Mouse (Mus musculus): ENCODE measurements around the gene Psmb3. TPM values are rescaled to one million over a fixed set of nuclear protein-coding genes. Genes with fewer than 3 reads are reported as not detected.

The Psmb3 gene
- total and polyA plus RNA-seq, 3 experiments = 560 to 1,251 (median 863) TPM

GRCm38 (mm10) chr11:97712286-97712685 lies 9.1 kb downstream of the Psmb3 start:
- no peak for DNase-seq (ENCODE audit: extremely low read depth)
- TF ChIP-seq JUN (IDR thresholded peaks at IDR 0.05; ENCODE audit: insufficient read depth, low read depth, low read length) = no peak
- TF ChIP-seq PAX5 (IDR thresholded peaks at IDR 0.05; ENCODE audit: low read length) = no peak
- no peak for TF ChIP-seq MXI1 (IDR thresholded peaks at IDR 0.05; ENCODE audit: low read depth, low read length)
- no peak for TF ChIP-seq UBTF (IDR thresholded peaks at IDR 0.05; ENCODE audit: low read depth, low read length)
- TF ChIP-seq MAZ (IDR thresholded peaks at IDR 0.05; ENCODE audit: low read depth, low read length) = no peak
- TF ChIP-seq BHLHE40 (IDR thresholded peaks at IDR 0.05; ENCODE audit: low read depth, low read length) = no peak
- TF ChIP-seq IRF4 (IDR thresholded peaks at IDR 0.05; ENCODE audit: low read depth, low read length) = no peak
- TF ChIP-seq MAFK (IDR thresholded peaks at IDR 0.05; ENCODE audit: insufficient replicate concordance, low read length) = no peak
- TF ChIP-seq E2F4 (IDR thresholded peaks at IDR 0.05; ENCODE audit: insufficient replicate concordance, low read depth, low read length) = no peak
- TF ChIP-seq MYC (IDR thresholded peaks at IDR 0.05; ENCODE audit: low read depth, low read length) = no peak
- no peak for TF ChIP-seq POLR2A (IDR thresholded peaks at IDR 0.05; ENCODE audit: low read depth, low read length)
- TF ChIP-seq JUND (conservative IDR thresholded peaks at IDR 0.05; ENCODE audit: low read depth, low read length) = no peak
- no peak for TF ChIP-seq MEF2A (IDR thresholded peaks at IDR 0.05; ENCODE audit: borderline replicate concordance, low read depth, low read length)
- TF ChIP-seq EP300 (IDR thresholded peaks at IDR 0.05; ENCODE audit: low read length) = no peak
- no peak for TF ChIP-seq KAT2A (IDR thresholded peaks at IDR 0.05; ENCODE audit: insufficient replicate concordance, low read length)
- no peak for TF ChIP-seq RAD21 (IDR thresholded peaks at IDR 0.05; ENCODE audit: low read depth, low read length)
- no peak for TF ChIP-seq USF2 (conservative IDR thresholded peaks at IDR 0.05; ENCODE audit: low read depth, low read length)
- Histone ChIP-seq H3K4me1 (ENCODE audit: control insufficient read depth in 1 of 2, insufficient read depth in 2 of 2) (peaks cover 9 to 21% of the 10 kb centered on the region in 2 experiments), H3K27ac (ENCODE audit: insufficient read depth, low read depth) (no peak overlapping the region), H3K27me3 (replicated peaks) (no peaks in the 10 kb centered on the region), H3K36me3 (replicated peaks in 1 of 2; ENCODE audit: control insufficient read depth in 1 of 2, insufficient read depth in 1 of 2, low read length in 1 of 2) (peaks cover 51 to 81% of the 10 kb centered on the region in 2 experiments), H3K9me3 (replicated peaks; ENCODE audit: low read length) (peaks cover 4% of the 10 kb centered on the region), H3K4me2 (ENCODE audit: insufficient read depth, low read depth, poor library complexity, severe bottlenecking) (no peak overlapping the region), H3K9ac (ENCODE audit: insufficient read depth, low read depth) (no peak overlapping the region), H3K79me2 (replicated peaks; ENCODE audit: control insufficient read depth, extremely low read depth, insufficient read depth, poor library complexity, severe bottlenecking) (0 out of 2 replicates have a peak, but pooled peaks cover 2% of the 10 kb centered on the region), H3K4me3 (replicated peaks in 1 of 3; ENCODE audit: low read depth in 2 of 3, low read length in 2 of 3, poor library complexity in 1 of 3) (no peak overlapping the region)
- dilution Hi-C loops (cut with MboI; ENCODE audit: extremely low pct_ligation_motif_present, extremely low pct_unique_long_range_greater_than_20kb, low sequenced_read_pairs) (no loop called here), in situ Hi-C loops (cut with MboI; ENCODE audit: low pct_ligation_motif_present, low pct_unique_long_range_greater_than_20kb, low sequenced_read_pairs) (no loop called here)

GRCm38 (mm10) chr11:97713896-97714295 lies 10.7 kb downstream of the Psmb3 start:
- in situ Hi-C loops (cut with MboI; ENCODE audit: low pct_ligation_motif_present, low pct_unique_long_range_greater_than_20kb, low sequenced_read_pairs) = no loop called here
- H3K36me3 ChIP-seq (replicated peaks in 1 of 2; ENCODE audit: control insufficient read depth in 1 of 2, insufficient read depth in 1 of 2, low read length in 1 of 2) = peaks cover 44 to 77% of the 10 kb centered on the region in 2 experiments
- DNase-seq (ENCODE audit: extremely low read depth) = no peak

More at GRCm38 (mm10) chr11:97713896-97714295, 10.7 kb downstream of the Psmb3 start:
- Histone ChIP-seq H3K79me2 (replicated peaks; ENCODE audit: control insufficient read depth, extremely low read depth, insufficient read depth, poor library complexity, severe bottlenecking) (no peaks in the 10 kb centered on the region), H3K9me3 (replicated peaks; ENCODE audit: low read length) (peaks cover 4% of the 10 kb centered on the region), H3K9ac (ENCODE audit: insufficient read depth, low read depth) (no peak overlapping the region), H3K27me3 (replicated peaks) (no peaks in the 10 kb centered on the region), H3K27ac (ENCODE audit: insufficient read depth, low read depth) (peak overlapping the region; percentile 17; the same call in 1 of the 2 replicates), H3K4me3 (replicated peaks in 1 of 3; ENCODE audit: low read depth in 2 of 3, low read length in 2 of 3, poor library complexity in 1 of 3) (no peak overlapping the region), H3K4me1 (ENCODE audit: control insufficient read depth in 1 of 2, insufficient read depth in 2 of 2) (peaks cover 14 to 38% of the 10 kb centered on the region in 2 experiments), H3K4me2 (ENCODE audit: insufficient read depth, low read depth, poor library complexity, severe bottlenecking) (no peak overlapping the region)
- dilution Hi-C loops (cut with MboI; ENCODE audit: extremely low pct_ligation_motif_present, extremely low pct_unique_long_range_greater_than_20kb, low sequenced_read_pairs) = no loop called here
- no peak for TF ChIP-seq TBP (conservative IDR thresholded peaks at IDR 0.05; ENCODE audit: low read depth, low read length)
- TF ChIP-seq KAT2A (IDR thresholded peaks at IDR 0.05; ENCODE audit: insufficient replicate concordance, low read length) = no peak
- TF ChIP-seq SMC3 (IDR thresholded peaks at IDR 0.05; ENCODE audit: low read depth, low read length) = no peak
- peak; percentile 56; the same call in 1 of the 2 replicates for TF ChIP-seq POLR2AphosphoS2 (IDR thresholded peaks at IDR 0.05; ENCODE audit: low read depth, low read length)
- no peak for TF ChIP-seq ETS1 (conservative IDR thresholded peaks at IDR 0.05; ENCODE audit: low read depth, low read length)
- TF ChIP-seq ZKSCAN1 (IDR thresholded peaks at IDR 0.05; ENCODE audit: borderline replicate concordance, low read depth, low read length) = no peak
- no peak for TF ChIP-seq MYC (IDR thresholded peaks at IDR 0.05; ENCODE audit: low read depth, low read length)
- no peak for TF ChIP-seq MAZ (IDR thresholded peaks at IDR 0.05; ENCODE audit: low read depth, low read length)

Measured in CH12.LX (cell line).